In the genomic region with DNA sequence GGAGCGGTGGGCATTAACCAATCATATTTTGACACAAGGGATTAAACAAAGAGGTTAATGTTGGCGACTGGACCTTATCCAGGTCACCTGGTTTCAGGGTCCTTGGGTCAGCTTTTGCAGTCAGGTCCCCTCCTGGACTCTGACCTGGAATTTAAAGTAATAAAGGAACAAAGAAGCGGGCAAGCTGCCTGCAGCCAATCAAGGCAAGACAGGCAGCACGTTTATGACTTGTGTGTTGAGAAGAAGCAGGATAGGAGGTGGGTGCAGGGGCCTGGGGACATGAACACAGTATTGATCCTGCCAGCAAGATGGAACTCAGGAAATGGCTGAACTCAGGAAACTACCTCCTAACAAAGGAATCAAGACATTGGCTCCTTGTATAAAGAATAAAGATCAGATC, we compare ENCODE assay signal across 18 mouse cellular contexts.
A peak's percentile ranks its signal among the peaks of the same experiment; 100 is the strongest.
DNase-seq lines count a peak whose midpoint lies in the region; ATAC-seq and TF ChIP-seq lines count a peak whose summit lies in the region.
"Had no signal": no experiment of that assay in that cellular context is flagged by ENCODE, and none has a peak within 500 bp of the region (broad histone marks: within the 10 kb centered on the region; RNA-seq: fewer than 3 reads in every experiment).

No protein-coding gene starts in this region.

- no peak for ATAC-seq in liver, embryonic 12.5 days
- ATAC-seq: forebrain, embryonic 15.5 days had no signal

- TF ChIP-seq CTCF in layer of hippocampus, adult 2 months (conservative IDR thresholded peaks at IDR 0.05) = no peak

- no peak overlapping the region for H3K4me2 ChIP-seq in liver, embryonic 12.5 days
- H3K4me2 ChIP-seq: embryonic facial prominence, embryonic 12.5 days; forebrain, embryonic 15.5 days; heart, embryonic 11.5 days; heart, embryonic 15.5 days had no signal

- 0 out of 2 replicates have a peak overlapping the region, but pooled peaks have one; percentile 28 for H3K27ac ChIP-seq in layer of hippocampus, adult 2 months
- peak overlapping the region; percentile 79 for H3K27ac ChIP-seq in limb, embryonic 10.5 days
- no peak overlapping the region for H3K27ac ChIP-seq in liver, embryonic 12.5 days
- H3K27ac ChIP-seq: embryonic facial prominence, embryonic 12.5 days; forebrain, embryonic 15.5 days; heart, adult 2 months; heart, embryonic 15.5 days had no signal

- H3K4me1 ChIP-seq in limb, embryonic 10.5 days = peaks cover 44% of the 10 kb centered on the region
- no peaks in the 10 kb centered on the region for H3K4me1 ChIP-seq in liver, embryonic 12.5 days

- WGBS in limb, embryonic 10.5 days = 26% methylated on average over 4 of the region's 4 CpGs
- WGBS in liver, embryonic 12.5 days (ENCODE audit: insufficient replicate concordance) = 60% methylated on average over 4 of the region's 4 CpGs

- no peak for DNase-seq in layer of hippocampus, adult 2 months (ENCODE audit: low spot score in 2 of 2)
- DNase-seq in layer of hippocampus, adult 9-11 months = no peak
- peak; percentile 24 for DNase-seq in hindlimb bud, embryonic 11.5 days (ENCODE audit: extremely low spot score, low read depth, low spot score)
- peak; percentile 49 for DNase-seq in limb, embryonic 10.5 days (ENCODE audit: low spot score)
- no peak for DNase-seq in kidney, adult 18-20 months
- no peak for DNase-seq in kidney, adult 11 months
- DNase-seq: adrenal gland, postnatal 10 days; cerebellum, adult 11-12 months; cerebellum, adult 9-10 months; cerebellum, postnatal 25 days; gastrocnemius, postnatal 10 days; heart, adult 2 months; heart, postnatal 14 days had no signal

- H3K4me3 ChIP-seq in layer of hippocampus, adult 2 months = no peak overlapping the region
- H3K4me3 ChIP-seq in limb, embryonic 10.5 days = no peak overlapping the region
- no peak overlapping the region for H3K4me3 ChIP-seq in liver, embryonic 12.5 days
- H3K4me3 ChIP-seq: embryonic facial prominence, embryonic 12.5 days; forebrain, embryonic 15.5 days; heart, adult 2 months; heart, embryonic 15.5 days had no signal

- no peaks in the 10 kb centered on the region for H3K27me3 ChIP-seq in limb, embryonic 10.5 days (ENCODE audit: low read depth, poor library complexity, severe bottlenecking)
- 0 out of 2 replicates have a peak, but pooled peaks cover 3% of the 10 kb centered on the region for H3K27me3 ChIP-seq in liver, embryonic 12.5 days (replicated peaks)
- H3K27me3 ChIP-seq: embryonic facial prominence, embryonic 12.5 days; heart, embryonic 15.5 days had no signal

- H3K9me3 ChIP-seq in limb, embryonic 10.5 days (replicated peaks) = no peaks in the 10 kb centered on the region
- H3K9me3 ChIP-seq in liver, embryonic 12.5 days (replicated peaks) = no peaks in the 10 kb centered on the region
- H3K9me3 ChIP-seq: embryonic facial prominence, embryonic 12.5 days; forebrain, embryonic 15.5 days; heart, embryonic 15.5 days had no signal

- H3K36me3 ChIP-seq in limb, embryonic 10.5 days = no peaks in the 10 kb centered on the region
- H3K36me3 ChIP-seq in liver, embryonic 12.5 days = no peaks in the 10 kb centered on the region
- H3K36me3 ChIP-seq: embryonic facial prominence, embryonic 12.5 days; forebrain, embryonic 15.5 days; heart, embryonic 15.5 days had no signal

- H3K9ac ChIP-seq in liver, embryonic 12.5 days = no peak overlapping the region
- H3K9ac ChIP-seq: embryonic facial prominence, embryonic 12.5 days; forebrain, embryonic 15.5 days; heart, embryonic 15.5 days had no signal

Comparison
In these comparisons a context has a peak if more than half of its experiments do, and no peak if none do; other contexts are left out.
1. DNase-seq: peak in hindlimb bud, embryonic 11.5 days (single experiment) and limb, embryonic 10.5 days (single experiment); none in layer of hippocampus, adult 2 months (0 of 2), layer of hippocampus, adult 9-11 months (single experiment), kidney, adult 18-20 months (single experiment) and kidney, adult 11 months (single experiment).